Comparison of ENCODE assay signal across 9 mouse cellular contexts in the genomic region with DNA sequence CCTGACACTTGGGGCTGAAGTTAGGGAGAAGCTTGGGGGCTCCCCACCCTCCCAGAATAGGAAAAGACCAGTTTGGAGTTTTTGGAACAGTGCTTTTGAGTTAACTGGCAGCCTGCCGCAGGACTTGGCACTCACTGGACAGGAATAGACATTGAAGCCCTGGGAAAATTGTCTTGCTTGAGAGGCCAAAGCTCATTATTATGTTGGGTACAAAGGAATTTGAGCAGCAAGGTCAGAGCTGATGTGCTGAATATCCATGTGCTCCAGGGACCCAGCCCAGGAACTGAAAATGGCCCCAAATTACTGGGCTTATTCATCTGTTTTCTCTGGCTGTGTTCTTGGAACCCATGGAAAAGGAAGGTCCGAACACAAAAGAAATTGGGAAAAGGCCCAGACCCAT.
DNase-seq lines count a peak whose midpoint lies in the region; ATAC-seq and TF ChIP-seq lines count a peak whose summit lies in the region.
"Had no signal": no experiment of that assay in that cellular context is flagged by ENCODE, and none has a peak within 500 bp of the region (broad histone marks: within the 10 kb centered on the region; RNA-seq: fewer than 3 reads in every experiment).

No protein-coding gene starts in this region.

- H3K36me3 ChIP-seq in hindbrain, embryonic 13.5 days, result no peaks in the 10 kb centered on the region
- H3K36me3 ChIP-seq in hindbrain, embryonic 11.5 days (ENCODE audit: control insufficient read depth, insufficient read depth, low read length), result no peaks in the 10 kb centered on the region
- H3K36me3 ChIP-seq: G1E had no signal

- WGBS in hindbrain, embryonic 13.5 days, result 64% methylated on average over 2 of the region's 2 CpGs
- 73% methylated on average over 2 of the region's 2 CpGs for WGBS in hindbrain, embryonic 11.5 days
- 20% methylated on average over 2 of the region's 2 CpGs for WGBS in cerebellum, adult 2 months

- no peak overlapping the region for H3K4me2 ChIP-seq in hindbrain, embryonic 13.5 days
- no peak overlapping the region for H3K4me2 ChIP-seq in hindbrain, embryonic 11.5 days (replicated peaks; ENCODE audit: low read depth, low read length)

- peaks cover 8% of the 10 kb centered on the region for H3K4me1 ChIP-seq in hindbrain, embryonic 13.5 days (replicated peaks)
- no peaks in the 10 kb centered on the region for H3K4me1 ChIP-seq in hindbrain, embryonic 11.5 days (replicated peaks; ENCODE audit: control insufficient read depth, insufficient read depth, low read length)
- no peaks in the 10 kb centered on the region for H3K4me1 ChIP-seq in cerebellum, adult 2 months (ENCODE audit: control insufficient read depth, insufficient read depth, low read length)

- peak; percentile 43; the same call in 1 of the 2 replicates for ATAC-seq in hindbrain, embryonic 13.5 days (ENCODE audit: low FRiP score)
- no peak for ATAC-seq in hindbrain, embryonic 11.5 days (ENCODE audit: low FRiP score)
- peak; percentile 50; the same call in 1 of the 2 replicates for ATAC-seq in frontal cortex, adult (ENCODE audit: low TSS enrichment)
- ATAC-seq in megakaryocyte progenitor cell, adult 5-6 weeks (replicated peaks; ENCODE audit: poor library complexity), result no peak

- TF ChIP-seq POLR2A in cerebellum, adult 2 months (IDR thresholded peaks at IDR 0.05; ENCODE audit: borderline replicate concordance, insufficient read depth, low read length), result no peak

- no peak overlapping the region for H3K9ac ChIP-seq in hindbrain, embryonic 13.5 days
- H3K9ac ChIP-seq in hindbrain, embryonic 11.5 days (ENCODE audit: low read depth, low read length), result no peak overlapping the region

- DNase-seq in hindbrain, embryonic 11.5 days (ENCODE audit: low spot score), result no peak
- DNase-seq in cerebellum, adult 2 months, result peak; percentile 16 to 33
- DNase-seq in left cerebral cortex, postnatal 10 days (ENCODE audit: extremely low spot score in 1 of 2, low spot score in 2 of 2), result peak; percentile 40 to 60
- no peak for DNase-seq in urinary bladder, postnatal 25 days (ENCODE audit: low spot score)
- no peak for DNase-seq in urinary bladder, postnatal 14 days (ENCODE audit: low spot score)

- intact Hi-C loops in left cerebral cortex, postnatal 10 days (cut with DNase I), result no loop called here

- H3K4me3 ChIP-seq in hindbrain, embryonic 13.5 days, result no peak overlapping the region
- no peak overlapping the region for H3K4me3 ChIP-seq in hindbrain, embryonic 11.5 days (ENCODE audit: low read depth, low read length)
- no peak overlapping the region for H3K4me3 ChIP-seq in cerebellum, adult 2 months (replicated peaks; ENCODE audit: insufficient read depth, low read depth, low read length)

- H3K27ac ChIP-seq in hindbrain, embryonic 13.5 days, result no peak overlapping the region
- H3K27ac ChIP-seq in hindbrain, embryonic 11.5 days (ENCODE audit: low read depth, low read length), result no peak overlapping the region
- H3K27ac ChIP-seq in cerebellum, adult 2 months (ENCODE audit: insufficient read depth, low read length), result no peak overlapping the region

- no peak for TF ChIP-seq CTCF in cerebellum, adult 2 months (IDR thresholded peaks at IDR 0.05; ENCODE audit: borderline replicate concordance, insufficient read depth, low read depth, low read length)

- H3K9me3 ChIP-seq in hindbrain, embryonic 13.5 days, result no peaks in the 10 kb centered on the region
- H3K9me3 ChIP-seq in hindbrain, embryonic 11.5 days (ENCODE audit: control insufficient read depth, low read length), result no peaks in the 10 kb centered on the region
- H3K9me3 ChIP-seq: G1E had no signal

- no peaks in the 10 kb centered on the region for H3K27me3 ChIP-seq in hindbrain, embryonic 13.5 days
- H3K27me3 ChIP-seq in hindbrain, embryonic 11.5 days (ENCODE audit: control insufficient read depth, insufficient read depth, low read length), result no peaks in the 10 kb centered on the region
- no peaks in the 10 kb centered on the region for H3K27me3 ChIP-seq in cerebellum, adult 2 months (ENCODE audit: control insufficient read depth, insufficient read depth, low read length)

Comparison
In these comparisons a context has a peak if more than half of its experiments do, and no peak if none do; other contexts are left out.
1. ATAC-seq: peak in hindbrain, embryonic 13.5 days (single experiment) and frontal cortex, adult (single experiment); none in hindbrain, embryonic 11.5 days (single experiment) and megakaryocyte progenitor cell, adult 5-6 weeks (single experiment).
2. DNase-seq: peak in cerebellum, adult 2 months (2 of 2) and left cerebral cortex, postnatal 10 days (2 of 2); none in hindbrain, embryonic 11.5 days (single experiment), urinary bladder, postnatal 25 days (single experiment) and urinary bladder, postnatal 14 days (single experiment).